Mouse (Mus musculus) kidney, embryonic 16.5 days (tissue): ENCODE results near the gene Ddx59. TPM values are rescaled to one million over a fixed set of nuclear protein-coding genes. Genes with fewer than 3 reads are reported as not detected.
A peak's percentile ranks its signal among the peaks of the same experiment; 100 is the strongest.

Source experiments
- ATAC-seq: fragments of 200-750 bp; cut with Nextera tagmentation; 2 replicates; pipeline ENCODE4 v1.8.0; 2017; ENCODE audit warnings: moderate TSS enrichment; ENCODE audit not compliant: low FRiP score, low TSS enrichment
- H3K27ac ChIP-seq: fragments of 300-500 bp; sonication (generic); 2 replicates; pipeline ENCODE4 v1.5.1; 2014; ENCODE audit warnings: low read length
- H3K27me3 ChIP-seq: fragments of 300-500 bp; sonication (generic); 2 replicates; pipeline ENCODE4 v1.6.1; 2014; ENCODE audit warnings: low read length, control low read depth, mixed read lengths; ENCODE audit not compliant: insufficient read depth
- H3K36me3 ChIP-seq: fragments of 300-500 bp; sonication (generic); 2 replicates; pipeline ENCODE4 v1.6.1; 2014; ENCODE audit warnings: low read length, control low read depth, mixed read lengths; ENCODE audit not compliant: insufficient read depth
- H3K4me1 ChIP-seq: fragments of 300-500 bp; sonication (generic); 2 replicates; pipeline ENCODE4 v1.6.1; 2014; ENCODE audit warnings: low read length, control low read depth, mixed read lengths; ENCODE audit not compliant: insufficient read depth
- H3K4me2 ChIP-seq: fragments of 300-500 bp; sonication (generic); replicated peaks from 2 replicates; pipeline ENCODE4 v1.6.1; 2014; ENCODE audit warnings: low read depth, low read length
- H3K4me3 ChIP-seq: fragments of 300-500 bp; sonication (generic); 2 replicates; pipeline ENCODE4 v1.5.1; 2014; ENCODE audit warnings: mild to moderate bottlenecking, low read length
- H3K9ac ChIP-seq: fragments of 300-500 bp; sonication (generic); replicated peaks from 2 replicates; pipeline ENCODE4 v1.6.1; 2014; ENCODE audit warnings: low read length
- H3K9me3 ChIP-seq: fragments of 300-500 bp; sonication (generic); 2 replicates; pipeline ENCODE4 v1.6.1; 2016; ENCODE audit warnings: low read length, control low read depth
- WGBS: fragments of 180-500 bp; shearing (Covaris S2); extraction: QIAGEN DNeasy Blood & Tissue Kit; methylation state at CpG from one replicate; pipeline ENCODE4 v1.1.7; 2014; 5-methylcytosine and 5-hydroxymethylcytosine counted together
- polyA plus RNA-seq: library from polyadenylated mRNA; unstranded; fragments of >200 nt; fragmentation: Nextera tagmentation; extraction: Ambion mirVana; gene quantifications from 2 replicates; pipeline ENCODE4 v1.2.1, GENCODE M21; 2015

The Ddx59 gene
- polyA plus RNA-seq, result 17.8 and 19.9 TPM in 2 replicates

GRCm38 (mm10) chr1:136414798-136415755 is at the start of gene Ddx59:
TSS of gene Ddx59 (plus strand) at chr1:136415271.
- Histone ChIP-seq H3K4me1 (no peaks in the 10 kb centered on the region), H3K9ac (peak within 1 kb of the TSS; percentile 92), H3K27ac (peak within 1 kb of the TSS; percentile 99), H3K36me3 (0 out of 2 replicates have a peak, but pooled peaks cover 1% of the 10 kb centered on the region), H3K27me3 (no peaks in the 10 kb centered on the region), H3K9me3 (no peaks in the 10 kb centered on the region), H3K4me2 (peak within 1 kb of the TSS; percentile 57), H3K4me3 (peak within 1 kb of the TSS; percentile 75)
- peak; percentile 99 for ATAC-seq
- 2% methylated on average over 74 of the region's 78 CpGs for WGBS

GRCm38 (mm10) chr1:136365986-136366385 is 49.1 kb upstream of the Ddx59 start:
- Histone ChIP-seq H3K36me3 (no peaks in the 10 kb centered on the region), H3K9me3 (no peaks in the 10 kb centered on the region), H3K4me3 (no peak overlapping the region), H3K4me2 (no peak overlapping the region), H3K4me1 (no peaks in the 10 kb centered on the region), H3K27me3 (no peaks in the 10 kb centered on the region), H3K9ac (no peak overlapping the region), H3K27ac (no peak overlapping the region)
- no peak for ATAC-seq
- WGBS, result 82% methylated on average over 3 of the region's 3 CpGs

- Histone ChIP-seq H3K36me3 (no peaks in the 10 kb centered on the region), H3K4me3 (no peak overlapping the region), H3K27ac (no peak overlapping the region), H3K27me3 (no peaks in the 10 kb centered on the region), H3K4me2 (no peak overlapping the region), H3K9ac (no peak overlapping the region), H3K4me1 (peaks cover 4% of the 10 kb centered on the region; the same call in 1 of the 2 replicates), H3K9me3 (0 out of 2 replicates have a peak, but pooled peaks cover 3% of the 10 kb centered on the region)
- no peak for ATAC-seq
- WGBS, result 88% methylated on average over 7 of the region's 7 CpGs
Observed at GRCm38 (mm10) chr1:136379261-136379660, 35.8 kb upstream of the Ddx59 start.

GRCm38 (mm10) chr1:136380161-136380560 is 34.9 kb upstream of the Ddx59 start:
- H3K27ac ChIP-seq, result no peak overlapping the region
- H3K4me2 ChIP-seq, result no peak overlapping the region
- no peak for ATAC-seq
- H3K36me3 ChIP-seq, result no peaks in the 10 kb centered on the region
- peaks cover 4% of the 10 kb centered on the region; the same call in 1 of the 2 replicates for H3K4me1 ChIP-seq
- no peak overlapping the region for H3K4me3 ChIP-seq
- 87% methylated on average over 4 of the region's 4 CpGs for WGBS
- no peaks in the 10 kb centered on the region for H3K27me3 ChIP-seq
- no peaks in the 10 kb centered on the region for H3K9me3 ChIP-seq
- no peak overlapping the region for H3K9ac ChIP-seq

GRCm38 (mm10) chr1:136380606-136381005 is 34.5 kb upstream of the Ddx59 start:
- no peaks in the 10 kb centered on the region for H3K36me3 ChIP-seq
- WGBS, result 88% methylated on average over 8 of the region's 8 CpGs
- H3K9ac ChIP-seq, result no peak overlapping the region
- ATAC-seq, result no peak
- no peak overlapping the region for H3K27ac ChIP-seq
- H3K4me1 ChIP-seq, result peaks cover 4% of the 10 kb centered on the region; the same call in 1 of the 2 replicates
- H3K4me2 ChIP-seq, result no peak overlapping the region
- H3K9me3 ChIP-seq, result no peaks in the 10 kb centered on the region
- H3K4me3 ChIP-seq, result no peak overlapping the region
- H3K27me3 ChIP-seq, result no peaks in the 10 kb centered on the region

GRCm38 (mm10) chr1:136381169-136381568 is 33.9 kb upstream of the Ddx59 start:
- 0 out of 2 replicates have a peak overlapping the region, but pooled peaks have one; percentile 48 for H3K27ac ChIP-seq
- H3K4me3 ChIP-seq, result no peak overlapping the region
- WGBS, result 60% methylated on average over 6 of the region's 6 CpGs
- no peaks in the 10 kb centered on the region for H3K27me3 ChIP-seq
- no peak overlapping the region for H3K9ac ChIP-seq
- no peaks in the 10 kb centered on the region for H3K9me3 ChIP-seq
- ATAC-seq, result no peak
- H3K4me1 ChIP-seq, result peaks cover 4% of the 10 kb centered on the region; the same call in 1 of the 2 replicates
- H3K36me3 ChIP-seq, result no peaks in the 10 kb centered on the region
- no peak overlapping the region for H3K4me2 ChIP-seq

- no peak overlapping the region for H3K4me2 ChIP-seq
- WGBS, result 83% methylated on average over 5 of the region's 5 CpGs
- ATAC-seq, result no peak
- H3K27me3 ChIP-seq, result no peaks in the 10 kb centered on the region
- H3K4me3 ChIP-seq, result no peak overlapping the region
- H3K36me3 ChIP-seq, result no peaks in the 10 kb centered on the region
- no peak overlapping the region for H3K9ac ChIP-seq
- peaks cover 4% of the 10 kb centered on the region; the same call in 1 of the 2 replicates for H3K4me1 ChIP-seq
- H3K27ac ChIP-seq, result 0 out of 2 replicates have a peak overlapping the region, but pooled peaks have one; percentile 48
- no peaks in the 10 kb centered on the region for H3K9me3 ChIP-seq
Observed at GRCm38 (mm10) chr1:136381583-136381982, 33.5 kb upstream of the Ddx59 start.

GRCm38 (mm10) chr1:136386914-136387313 is 28.2 kb upstream of the Ddx59 start:
- H3K9ac ChIP-seq, result no peak overlapping the region
- no peaks in the 10 kb centered on the region for H3K27me3 ChIP-seq
- no peaks in the 10 kb centered on the region for H3K36me3 ChIP-seq
- no peak overlapping the region for H3K4me2 ChIP-seq
- WGBS, result 40% methylated on average over 5 of the region's 6 CpGs
- H3K27ac ChIP-seq, result no peak overlapping the region
- H3K9me3 ChIP-seq, result no peaks in the 10 kb centered on the region
- H3K4me3 ChIP-seq, result no peak overlapping the region
- no peak for ATAC-seq
- H3K4me1 ChIP-seq, result no peaks in the 10 kb centered on the region

GRCm38 (mm10) chr1:136394506-136394905 is 20.6 kb upstream of the Ddx59 start:
- peak; percentile 42; the same call in 1 of the 2 replicates for ATAC-seq
- 42% methylated on average over 10 of the region's 10 CpGs for WGBS
- Histone ChIP-seq H3K4me2 (peak overlapping the region; percentile 33), H3K27ac (no peak overlapping the region), H3K27me3 (no peaks in the 10 kb centered on the region), H3K9ac (no peak overlapping the region), H3K9me3 (no peaks in the 10 kb centered on the region), H3K36me3 (no peaks in the 10 kb centered on the region), H3K4me3 (no peak overlapping the region), H3K4me1 (no peaks in the 10 kb centered on the region)

GRCm38 (mm10) chr1:136395073-136395472 is 20.0 kb upstream of the Ddx59 start:
- H3K4me2 ChIP-seq, result no peak overlapping the region
- no peak overlapping the region for H3K9ac ChIP-seq
- no peak for ATAC-seq
- 47% methylated on average over 5 of the region's 5 CpGs for WGBS
- no peaks in the 10 kb centered on the region for H3K27me3 ChIP-seq
- no peaks in the 10 kb centered on the region for H3K9me3 ChIP-seq
- H3K27ac ChIP-seq, result no peak overlapping the region
- H3K36me3 ChIP-seq, result no peaks in the 10 kb centered on the region
- H3K4me3 ChIP-seq, result no peak overlapping the region
- no peaks in the 10 kb centered on the region for H3K4me1 ChIP-seq
